Mouse (Mus musculus): ENCODE results near the gene Sirt3. TPM values are rescaled to one million over a fixed set of nuclear protein-coding genes. Genes with fewer than 3 reads are reported as not detected.

Sirt3 gene
- polyA plus RNA-seq, 1 experiment from 2014 or later: 46.8 TPM

DNA sequence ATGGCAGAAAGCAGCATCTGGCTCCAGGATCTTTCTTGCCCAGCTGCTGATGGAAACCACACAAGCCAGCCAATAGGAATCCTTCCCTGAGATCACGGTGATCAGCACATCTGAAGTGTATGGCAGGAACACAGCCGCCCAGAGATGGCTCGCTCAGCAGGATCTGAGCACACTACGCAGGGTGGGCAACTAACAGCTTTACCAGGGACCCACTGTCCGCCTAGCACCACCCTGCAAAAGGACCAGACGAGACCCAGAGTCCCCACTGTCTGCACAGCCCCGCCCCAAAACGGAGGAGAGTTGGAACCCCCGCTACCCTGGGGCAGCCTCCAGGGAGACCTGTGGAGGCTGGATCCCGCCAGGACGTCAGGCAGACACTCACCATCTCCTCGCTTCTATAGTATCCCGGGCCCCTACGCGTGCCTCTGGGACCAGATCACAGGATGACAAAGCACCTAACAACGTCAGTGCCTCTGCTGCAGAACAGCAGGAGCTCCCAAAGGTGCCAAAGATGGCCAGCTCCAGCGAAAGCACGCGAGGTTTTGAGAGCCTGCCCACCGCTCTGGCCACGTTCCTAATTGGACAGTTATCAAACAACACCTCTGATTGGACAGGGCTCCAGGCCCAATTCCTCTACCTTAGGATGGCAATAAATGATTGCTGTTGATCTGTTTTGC is 60.3 kb downstream of the Sirt3 start, which contains the start of gene Zfp941:
Gene Zfp941 (minus strand): TSS at position 526 of the 677 bp plus-strand sequence.
- Histone ChIP-seq H3K4me1 (replicated peaks) (peaks cover 18% of the 10 kb centered on the region), H3K36me3 (peaks cover 11% of the 10 kb centered on the region), H3K27ac (replicated peaks) (peak within 1 kb of the TSS; percentile 90), H3K9me3 (no peaks in the 10 kb centered on the region), H3K4me2 (peak within 1 kb of the TSS; percentile 66), H3K9ac (peak within 1 kb of the TSS; percentile 78), H3K27me3 (0 out of 2 replicates have a peak, but pooled peaks cover 4% of the 10 kb centered on the region), H3K4me3 (peak within 1 kb of the TSS; percentile 64)
- ATAC-seq (ENCODE audit: low read depth): peak; percentile 93
- WGBS: 2% methylated on average over 21 of the region's 21 CpGs

DNA sequence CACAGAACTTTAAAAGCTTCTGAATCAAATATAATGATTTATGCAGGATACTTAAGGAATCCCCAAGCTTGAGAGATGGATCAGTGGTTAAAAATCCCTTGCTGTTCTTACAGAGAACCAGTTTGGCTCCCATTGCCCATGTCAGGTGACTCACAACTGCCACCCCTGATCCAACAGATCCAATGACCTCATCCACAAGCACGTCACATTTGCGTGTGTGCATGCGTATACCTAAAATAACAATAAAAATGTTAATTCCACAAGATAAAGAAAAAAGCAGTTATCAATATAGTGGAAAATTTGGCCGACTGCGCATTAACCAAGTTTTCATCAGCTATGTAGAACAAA is 60.8 kb downstream of the Sirt3 start:
- Histone ChIP-seq H3K4me3 (peak overlapping the region; percentile 64), H3K9ac (peak overlapping the region; percentile 78), H3K9me3 (no peaks in the 10 kb centered on the region), H3K4me2 (peak overlapping the region; percentile 66), H3K27ac (replicated peaks) (peak overlapping the region; percentile 90), H3K4me1 (replicated peaks) (peaks cover 18% of the 10 kb centered on the region), H3K27me3 (0 out of 2 replicates have a peak, but pooled peaks cover 4% of the 10 kb centered on the region), H3K36me3 (peaks cover 11% of the 10 kb centered on the region)
- WGBS: 45% methylated on average over 5 of the region's 5 CpGs
- ATAC-seq (ENCODE audit: low read depth): peak; percentile 68

DNA sequence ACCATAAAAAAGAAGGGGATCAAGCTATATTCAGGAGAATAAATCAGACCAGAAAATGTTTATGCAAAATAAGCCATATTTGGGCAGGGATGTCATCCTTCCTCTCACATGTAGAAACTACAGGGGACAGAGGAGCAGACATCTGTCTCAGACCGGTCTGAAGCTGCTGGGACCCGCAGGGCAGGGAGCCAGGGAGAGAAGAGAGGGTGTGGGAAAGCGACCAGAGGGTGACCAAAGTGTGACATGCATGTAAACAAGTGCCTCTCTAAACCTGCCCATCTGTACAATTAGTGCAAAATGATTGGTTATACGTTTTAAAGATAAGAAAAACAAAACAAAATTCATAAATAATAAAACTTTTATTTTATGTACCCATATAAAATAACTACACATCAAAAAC is 61.9 kb downstream of the Sirt3 start:
- no peak overlapping the region for H3K9ac ChIP-seq
- 48% methylated on average over 4 of the region's 4 CpGs for WGBS
- H3K27me3 ChIP-seq: 0 out of 2 replicates have a peak, but pooled peaks cover 4% of the 10 kb centered on the region
- no peak overlapping the region for H3K27ac ChIP-seq (replicated peaks)
- no peaks in the 10 kb centered on the region for H3K9me3 ChIP-seq
- 0 out of 2 replicates have a peak overlapping the region, but pooled peaks have one; percentile 5 for H3K4me3 ChIP-seq
- no peak for ATAC-seq (ENCODE audit: low read depth)
- H3K36me3 ChIP-seq: peaks cover 11% of the 10 kb centered on the region
- H3K4me2 ChIP-seq: peak overlapping the region; percentile 66
- H3K4me1 ChIP-seq (replicated peaks): peaks cover 18% of the 10 kb centered on the region

Other genes with a start within 250 kb of the Sirt3 start
- not detected in 2 replicates for gene Olfr53, start 235.9 kb downstream of the Sirt3 start, polyA plus RNA-seq (2015; fragmentation: Nextera tagmentation; extraction: Ambion mirVana)
- gene Olfr539, start 222.4 kb downstream of the Sirt3 start, polyA plus RNA-seq (2015; fragmentation: Nextera tagmentation; extraction: Ambion mirVana): 0.07 TPM in 1 of 2 replicates, not detected in the other
- not detected in 2 replicates for gene Olfr45, start 200.4 kb downstream of the Sirt3 start, polyA plus RNA-seq (2015; fragmentation: Nextera tagmentation; extraction: Ambion mirVana)
- gene Olfr541, start 185.0 kb downstream of the Sirt3 start, polyA plus RNA-seq (2015; fragmentation: Nextera tagmentation; extraction: Ambion mirVana): not detected in 2 replicates
- gene Cyp2e1, start 118.6 kb downstream of the Sirt3 start, polyA plus RNA-seq (2015; fragmentation: Nextera tagmentation; extraction: Ambion mirVana): not detected in 2 replicates
- gene Syce1, start 94.5 kb downstream of the Sirt3 start, polyA plus RNA-seq (2015; fragmentation: Nextera tagmentation; extraction: Ambion mirVana): 0.13 and 0.41 TPM in 2 replicates
- 21.5 and 24.8 TPM in 2 replicates for gene Zfp941, start 60.1 kb downstream of the Sirt3 start, polyA plus RNA-seq (2015; fragmentation: Nextera tagmentation; extraction: Ambion mirVana)
- not detected in 2 replicates for gene Urah, start 47.3 kb downstream of the Sirt3 start, polyA plus RNA-seq (2015; fragmentation: Nextera tagmentation; extraction: Ambion mirVana)
- gene Scgb1c1, start 36.8 kb downstream of the Sirt3 start, polyA plus RNA-seq (2015; fragmentation: Nextera tagmentation; extraction: Ambion mirVana): not detected in 2 replicates
- not detected in 2 replicates for gene Odf3, start 34.5 kb downstream of the Sirt3 start, polyA plus RNA-seq (2015; fragmentation: Nextera tagmentation; extraction: Ambion mirVana)
- 1.4 TPM in 1 of 2 replicates, not detected in the other for gene Gm45785, start 26.0 kb downstream of the Sirt3 start, polyA plus RNA-seq (2015; fragmentation: Nextera tagmentation; extraction: Ambion mirVana)
- 99.1 and 107 TPM in 2 replicates for gene Ric8a, start 25.4 kb downstream of the Sirt3 start, polyA plus RNA-seq (2015; fragmentation: Nextera tagmentation; extraction: Ambion mirVana)
- 42.4 and 48.1 TPM in 2 replicates for gene Bet1l, start 24.7 kb downstream of the Sirt3 start, polyA plus RNA-seq (2015; fragmentation: Nextera tagmentation; extraction: Ambion mirVana)
- gene Psmd13, start 341 bp downstream of the Sirt3 start, polyA plus RNA-seq (2015; fragmentation: Nextera tagmentation; extraction: Ambion mirVana): 258 and 283 TPM in 2 replicates
- gene Cox8b, start 18.1 kb upstream of the Sirt3 start, polyA plus RNA-seq (2015; fragmentation: Nextera tagmentation; extraction: Ambion mirVana): 0.91 TPM in 1 of 2 replicates, not detected in the other
- 0.10 and 0.18 TPM in 2 replicates for gene Nlrp6, start 38.6 kb upstream of the Sirt3 start, polyA plus RNA-seq (2015; fragmentation: Nextera tagmentation; extraction: Ambion mirVana)
- gene Pgghg, start 59.1 kb upstream of the Sirt3 start, polyA plus RNA-seq (2015; fragmentation: Nextera tagmentation; extraction: Ambion mirVana): 7.6 and 8.2 TPM in 2 replicates
- gene Ifitm5, start 68.0 kb upstream of the Sirt3 start, polyA plus RNA-seq (2015; fragmentation: Nextera tagmentation; extraction: Ambion mirVana): 1.4 and 2.1 TPM in 2 replicates
- gene Gm45717, start 73.6 kb upstream of the Sirt3 start, polyA plus RNA-seq (2015; fragmentation: Nextera tagmentation; extraction: Ambion mirVana): not detected in 2 replicates
- 271 and 311 TPM in 2 replicates for gene Ifitm2, start 73.7 kb upstream of the Sirt3 start, polyA plus RNA-seq (2015; fragmentation: Nextera tagmentation; extraction: Ambion mirVana)
- gene Ifitm1, start 84.9 kb upstream of the Sirt3 start, polyA plus RNA-seq (2015; fragmentation: Nextera tagmentation; extraction: Ambion mirVana): 20.3 and 26.7 TPM in 2 replicates
- gene Ifitm3, start 128.5 kb upstream of the Sirt3 start, polyA plus RNA-seq (2015; fragmentation: Nextera tagmentation; extraction: Ambion mirVana): 35.9 and 40.0 TPM in 2 replicates
- gene Ifitm6, start 135.6 kb upstream of the Sirt3 start, polyA plus RNA-seq (2015; fragmentation: Nextera tagmentation; extraction: Ambion mirVana): 0.63 and 0.81 TPM in 2 replicates
- gene Gm17387, start 146.8 kb upstream of the Sirt3 start, polyA plus RNA-seq (2015; fragmentation: Nextera tagmentation; extraction: Ambion mirVana): not detected in 2 replicates
- 39.2 and 41.0 TPM in 2 replicates for gene B4galnt4, start 178.8 kb upstream of the Sirt3 start, polyA plus RNA-seq (2015; fragmentation: Nextera tagmentation; extraction: Ambion mirVana)
- 0.38 and 1.2 TPM in 2 replicates for gene Pkp3, start 195.9 kb upstream of the Sirt3 start, polyA plus RNA-seq (2015; fragmentation: Nextera tagmentation; extraction: Ambion mirVana)
- 1.5 and 3.5 TPM in 2 replicates for gene Sigirr, start 218.3 kb upstream of the Sirt3 start, polyA plus RNA-seq (2015; fragmentation: Nextera tagmentation; extraction: Ambion mirVana)
- 0.27 TPM in 1 of 2 replicates, not detected in the other for gene Ano9, start 235.5 kb upstream of the Sirt3 start, polyA plus RNA-seq (2015; fragmentation: Nextera tagmentation; extraction: Ambion mirVana)
- gene Ptdss2, start 240.1 kb upstream of the Sirt3 start, polyA plus RNA-seq (2015; fragmentation: Nextera tagmentation; extraction: Ambion mirVana): 63.5 and 77.7 TPM in 2 replicates